Mouse (Mus musculus): ENCODE results near the gene Rps21. TPM values are rescaled to one million over a fixed set of nuclear protein-coding genes. Genes with fewer than 3 reads are reported as not detected.

The Rps21 gene
- polyA plus RNA-seq, 1 experiment from 2014 or later: 637 TPM

GRCm38 (mm10) chr2:180276851-180277259 lies 19.7 kb downstream of the Rps21 start:
- ATAC-seq (replicated peaks; ENCODE audit: low FRiP score): no peak
- Histone ChIP-seq H3K9ac (no peak overlapping the region), H3K27ac (no peak overlapping the region; the same call in 1 of the 2 replicates), H3K9me3 (replicated peaks) (no peaks in the 10 kb centered on the region), H3K4me2 (no peak overlapping the region), H3K27me3 (peaks cover 5% of the 10 kb centered on the region), H3K4me3 (replicated peaks) (no peak overlapping the region), H3K36me3 (no peaks in the 10 kb centered on the region), H3K4me1 (peaks cover 35% of the 10 kb centered on the region)
- whole genome bisulfite sequencing: 67% methylated on average over 8 of the region's 8 CpGs

GRCm38 (mm10) chr2:180277773-180278320 lies 20.7 kb downstream of the Rps21 start:
- no peak overlapping the region for H3K4me2 ChIP-seq
- no peaks in the 10 kb centered on the region for H3K36me3 ChIP-seq

DNA sequence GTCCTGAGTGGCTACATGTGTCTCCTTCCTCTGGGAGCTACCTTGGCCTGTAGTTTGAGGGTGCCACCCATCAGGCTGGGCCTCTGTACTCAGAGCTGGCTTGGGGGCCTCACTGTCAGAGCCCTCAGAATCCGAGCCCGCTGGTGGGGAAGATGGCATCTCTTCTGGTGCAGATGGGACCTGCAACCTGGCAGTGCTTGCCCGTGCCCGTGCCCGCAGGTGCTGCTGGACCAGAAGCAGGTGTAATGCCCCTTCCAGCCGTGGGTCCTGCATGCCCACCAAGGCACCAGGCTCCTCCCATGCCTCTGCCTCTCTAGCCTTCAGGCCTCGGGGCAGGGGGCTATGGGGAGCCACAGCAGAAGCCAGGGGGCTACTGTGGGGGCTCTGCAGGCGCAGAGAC lies 22.1 kb downstream of the Rps21 start:
- no peak for ATAC-seq (replicated peaks; ENCODE audit: low FRiP score)
- Histone ChIP-seq H3K9me3 (replicated peaks) (no peaks in the 10 kb centered on the region), H3K4me2 (no peak overlapping the region), H3K4me1 (peaks cover 20% of the 10 kb centered on the region), H3K36me3 (no peaks in the 10 kb centered on the region), H3K9ac (no peak overlapping the region), H3K27ac (no peak overlapping the region), H3K27me3 (peaks cover 4% of the 10 kb centered on the region), H3K4me3 (replicated peaks) (no peak overlapping the region)
- WGBS: 90% methylated on average over 8 of the region's 8 CpGs

More at GRCm38 (mm10) chr2:180277773-180278320, 20.7 kb downstream of the Rps21 start:
- no peak overlapping the region for H3K4me3 ChIP-seq (replicated peaks)
- 74% methylated on average over 8 of the region's 8 CpGs for WGBS
- no peaks in the 10 kb centered on the region for H3K9me3 ChIP-seq (replicated peaks)
- no peak overlapping the region for H3K27ac ChIP-seq
- ATAC-seq (replicated peaks; ENCODE audit: low FRiP score): no peak
- H3K4me1 ChIP-seq: peaks cover 26% of the 10 kb centered on the region
- peaks cover 5% of the 10 kb centered on the region for H3K27me3 ChIP-seq
- H3K9ac ChIP-seq: no peak overlapping the region

DNA sequence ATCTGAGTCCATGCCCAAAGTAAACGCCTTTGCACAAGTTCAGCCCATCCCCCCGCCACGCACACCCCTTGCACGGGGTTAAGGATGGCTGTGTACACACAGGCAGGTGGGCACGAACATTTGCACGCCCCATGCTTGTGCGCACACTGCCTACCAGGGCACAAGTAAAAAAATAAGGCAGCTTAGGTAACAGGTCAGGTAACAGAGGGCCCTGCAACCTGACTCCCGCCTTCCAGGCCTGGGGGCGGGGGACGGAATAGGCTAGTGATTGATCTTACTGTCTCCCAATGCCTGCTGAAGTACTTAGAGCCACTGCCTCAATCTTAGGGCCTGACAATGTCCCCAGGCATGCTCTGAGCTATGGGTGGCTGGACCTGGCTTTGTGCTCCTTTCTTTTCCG lies 31.8 kb downstream of the Rps21 start:
- Histone ChIP-seq H3K4me2 (peak overlapping the region; percentile 41), H3K4me1 (peaks cover 23% of the 10 kb centered on the region), H3K36me3 (no peaks in the 10 kb centered on the region), H3K27me3 (no peaks in the 10 kb centered on the region), H3K4me3 (replicated peaks) (peak overlapping the region; percentile 14; the same call in 1 of the 2 replicates), H3K9ac (no peak overlapping the region), H3K9me3 (replicated peaks) (no peaks in the 10 kb centered on the region), H3K27ac (peak overlapping the region; percentile 93)
- WGBS: 27% methylated on average over 11 of the region's 11 CpGs
- peak; percentile 42; the same call in 1 of the 2 replicates for ATAC-seq (replicated peaks; ENCODE audit: low FRiP score)

GRCm38 (mm10) chr2:180289440-180290108 lies 32.4 kb downstream of the Rps21 start, which contains the start of gene Rbbp8nl:
TSS of gene Rbbp8nl (minus strand) at chr2:180289879.
- Histone ChIP-seq H3K4me2 (peak within 1 kb of the TSS; percentile 41), H3K36me3 (no peaks in the 10 kb centered on the region), H3K4me3 (replicated peaks) (peak within 1 kb of the TSS; percentile 14), H3K9ac (no peak within 1 kb of the TSS), H3K27ac (peak within 1 kb of the TSS; percentile 93), H3K4me1 (peaks cover 23% of the 10 kb centered on the region), H3K27me3 (no peaks in the 10 kb centered on the region), H3K9me3 (replicated peaks) (no peaks in the 10 kb centered on the region)
- 48% methylated on average over 16 of the region's 16 CpGs for WGBS
- ATAC-seq (replicated peaks; ENCODE audit: low FRiP score): peak; percentile 42

- 54% methylated on average over 6 of the region's 6 CpGs for WGBS
- no peak overlapping the region for H3K9ac ChIP-seq
- H3K27ac ChIP-seq: peak overlapping the region; percentile 75
- H3K4me1 ChIP-seq: peaks cover 23% of the 10 kb centered on the region
- ATAC-seq (replicated peaks; ENCODE audit: low FRiP score): no peak
- H3K9me3 ChIP-seq (replicated peaks): no peaks in the 10 kb centered on the region
- no peak overlapping the region for H3K4me3 ChIP-seq (replicated peaks)
- no peaks in the 10 kb centered on the region for H3K36me3 ChIP-seq
- H3K27me3 ChIP-seq: no peaks in the 10 kb centered on the region
- no peak overlapping the region for H3K4me2 ChIP-seq
Measured at GRCm38 (mm10) chr2:180290503-180290902, 33.3 kb downstream of the Rps21 start.

GRCm38 (mm10) chr2:180291566-180291965 lies 34.4 kb downstream of the Rps21 start:
- Histone ChIP-seq H3K27ac (no peak overlapping the region), H3K9ac (no peak overlapping the region), H3K9me3 (replicated peaks) (no peaks in the 10 kb centered on the region), H3K36me3 (no peaks in the 10 kb centered on the region), H3K27me3 (no peaks in the 10 kb centered on the region), H3K4me3 (replicated peaks) (no peak overlapping the region), H3K4me2 (no peak overlapping the region), H3K4me1 (peaks cover 23% of the 10 kb centered on the region)
- WGBS: 78% methylated on average over 5 of the region's 5 CpGs
- ATAC-seq (replicated peaks; ENCODE audit: low FRiP score): no peak

DNA sequence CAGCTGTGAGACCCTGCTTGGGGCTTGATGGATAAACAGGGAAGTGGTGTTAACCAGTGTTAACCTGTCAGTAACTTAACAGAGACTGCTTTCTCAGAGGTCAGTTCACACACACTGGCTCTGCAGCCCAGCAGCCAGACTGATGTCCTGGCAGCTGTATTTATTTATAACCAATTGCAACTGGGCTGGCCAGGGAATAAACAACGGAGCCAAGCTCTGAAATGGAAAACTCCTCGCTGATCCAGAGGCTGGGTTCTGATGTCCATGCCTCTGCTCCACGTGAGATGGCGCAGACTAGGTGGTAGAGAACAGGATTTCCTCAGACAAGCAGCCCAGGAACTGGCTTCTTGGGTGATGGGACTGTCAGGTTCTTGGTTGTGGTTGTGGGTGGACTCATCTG lies 34.8 kb downstream of the Rps21 start:
- no peak overlapping the region for H3K27ac ChIP-seq
- H3K4me3 ChIP-seq (replicated peaks): no peak overlapping the region
- H3K4me1 ChIP-seq: peaks cover 23% of the 10 kb centered on the region
- ATAC-seq (replicated peaks; ENCODE audit: low FRiP score): no peak
- H3K27me3 ChIP-seq: no peaks in the 10 kb centered on the region
- WGBS: 73% methylated on average over 4 of the region's 4 CpGs
- H3K36me3 ChIP-seq: no peaks in the 10 kb centered on the region
- no peak overlapping the region for H3K9ac ChIP-seq
- H3K4me2 ChIP-seq: no peak overlapping the region
- H3K9me3 ChIP-seq (replicated peaks): no peaks in the 10 kb centered on the region

GRCm38 (mm10) chr2:180292906-180293305 lies 35.7 kb downstream of the Rps21 start:
- H3K27me3 ChIP-seq: no peaks in the 10 kb centered on the region
- H3K4me1 ChIP-seq: peaks cover 23% of the 10 kb centered on the region
- no peak overlapping the region for H3K9ac ChIP-seq
- H3K9me3 ChIP-seq (replicated peaks): no peaks in the 10 kb centered on the region
- no peak overlapping the region for H3K4me3 ChIP-seq (replicated peaks)
- WGBS: 68% methylated on average over 8 of the region's 8 CpGs
- no peak overlapping the region for H3K4me2 ChIP-seq
- H3K27ac ChIP-seq: no peak overlapping the region
- no peak for ATAC-seq (replicated peaks; ENCODE audit: low FRiP score)
- no peaks in the 10 kb centered on the region for H3K36me3 ChIP-seq

DNA sequence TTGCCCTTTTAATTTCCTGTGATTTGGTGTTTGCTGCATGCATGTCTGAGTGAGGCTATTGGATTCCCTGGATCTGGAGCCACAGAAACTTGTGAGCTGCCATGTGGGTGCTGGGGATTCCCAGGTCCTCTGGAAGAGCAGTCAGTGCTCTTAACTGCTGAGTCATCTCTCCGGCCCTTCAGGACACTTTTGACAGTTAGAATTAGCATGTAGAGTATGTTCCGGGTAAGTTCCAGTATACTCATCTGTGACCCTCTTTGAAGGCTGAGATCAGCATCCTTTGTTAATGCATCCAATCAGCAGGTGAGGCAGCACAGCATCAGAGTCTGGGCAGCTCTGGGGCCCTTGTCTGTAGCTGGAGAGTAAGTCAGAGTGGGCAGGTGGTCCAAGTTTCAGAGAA lies 43.1 kb downstream of the Rps21 start:
- no peak overlapping the region for H3K9ac ChIP-seq
- H3K27ac ChIP-seq: no peak overlapping the region
- H3K4me1 ChIP-seq: peaks cover 10% of the 10 kb centered on the region; the same call in 1 of the 2 replicates
- WGBS: 66% methylated on average over 2 of the region's 2 CpGs
- no peaks in the 10 kb centered on the region for H3K36me3 ChIP-seq
- no peaks in the 10 kb centered on the region for H3K9me3 ChIP-seq (replicated peaks)
- no peak overlapping the region for H3K4me2 ChIP-seq
- no peak for ATAC-seq (replicated peaks; ENCODE audit: low FRiP score)
- no peaks in the 10 kb centered on the region for H3K27me3 ChIP-seq
- H3K4me3 ChIP-seq (replicated peaks): no peak overlapping the region

- no peaks in the 10 kb centered on the region for H3K9me3 ChIP-seq (replicated peaks)
- no peak overlapping the region for H3K27ac ChIP-seq
- no peak overlapping the region for H3K4me2 ChIP-seq
- peaks cover 10% of the 10 kb centered on the region; the same call in 1 of the 2 replicates for H3K4me1 ChIP-seq
- 40% methylated on average over 5 of the region's 5 CpGs for WGBS
- no peak overlapping the region for H3K4me3 ChIP-seq (replicated peaks)
- H3K9ac ChIP-seq: no peak overlapping the region
- ATAC-seq (replicated peaks; ENCODE audit: low FRiP score): no peak
- H3K27me3 ChIP-seq: no peaks in the 10 kb centered on the region
- H3K36me3 ChIP-seq: no peaks in the 10 kb centered on the region
Measured at GRCm38 (mm10) chr2:180300771-180301170, 43.6 kb downstream of the Rps21 start.

DNA sequence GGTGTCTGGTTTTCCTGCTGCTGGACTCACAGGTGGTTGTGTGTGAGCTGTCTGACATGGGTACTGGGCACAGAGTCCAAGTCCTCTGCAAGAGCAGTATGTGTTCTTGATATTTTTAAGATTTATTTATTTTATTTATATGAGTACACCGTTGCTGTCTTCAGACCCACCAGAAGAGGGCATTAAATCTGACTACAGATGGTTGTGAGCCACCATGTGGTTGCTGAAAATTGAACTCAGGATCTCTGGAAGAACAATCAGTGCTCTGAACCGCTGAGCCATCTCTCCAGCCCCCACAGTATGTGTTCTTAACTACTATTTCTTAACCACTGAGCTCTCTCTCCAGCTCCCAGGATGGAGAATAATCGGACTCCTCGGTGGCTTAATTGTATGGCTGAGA lies 45.0 kb downstream of the Rps21 start:
- Histone ChIP-seq H3K4me2 (no peak overlapping the region), H3K27ac (no peak overlapping the region), H3K4me3 (replicated peaks) (no peak overlapping the region), H3K9ac (no peak overlapping the region), H3K4me1 (peaks cover 10% of the 10 kb centered on the region; the same call in 1 of the 2 replicates), H3K9me3 (replicated peaks) (no peaks in the 10 kb centered on the region), H3K27me3 (no peaks in the 10 kb centered on the region), H3K36me3 (no peaks in the 10 kb centered on the region)
- ATAC-seq (replicated peaks; ENCODE audit: low FRiP score): no peak
- 88% methylated on average over 4 of the region's 4 CpGs for WGBS

Data from kidney, embryonic 15.5 days (tissue).